Mouse (Mus musculus): ENCODE data around the gene Vmn2r85. TPM values are rescaled to one million over a fixed set of nuclear protein-coding genes. Genes with fewer than 3 reads are reported as not detected.

The Vmn2r85 gene
- polyA plus RNA-seq, 1 experiment from 2014 or later, result not detected

- H3K4me3 ChIP-seq (replicated peaks), result no peak overlapping the region
- WGBS, result 57% methylated on average over 1 of the region's 1 CpGs
- no peaks in the 10 kb centered on the region for H3K27me3 ChIP-seq (replicated peaks)
- no peak overlapping the region for H3K9ac ChIP-seq
- H3K27ac ChIP-seq, result no peak overlapping the region
- H3K4me2 ChIP-seq (replicated peaks), result no peak overlapping the region
- no peaks in the 10 kb centered on the region for H3K9me3 ChIP-seq
- no peaks in the 10 kb centered on the region for H3K4me1 ChIP-seq (replicated peaks)
- no peak for ATAC-seq
- H3K36me3 ChIP-seq, result no peaks in the 10 kb centered on the region
Observed at GRCm38 (mm10) chr10:130371644-130372043, 57.9 kb downstream of the Vmn2r85 start.

GRCm38 (mm10) chr10:130370005-130370682, 59.4 kb downstream of the Vmn2r85 start:
- Histone ChIP-seq H3K36me3 (no peaks in the 10 kb centered on the region), H3K27me3 (replicated peaks) (no peaks in the 10 kb centered on the region), H3K4me3 (replicated peaks) (no peak overlapping the region), H3K27ac (no peak overlapping the region), H3K4me2 (replicated peaks) (no peak overlapping the region), H3K9me3 (no peaks in the 10 kb centered on the region), H3K9ac (no peak overlapping the region), H3K4me1 (replicated peaks) (no peaks in the 10 kb centered on the region)
- WGBS, result 88% methylated on average over 2 of the region's 2 CpGs
- ATAC-seq, result no peak

GRCm38 (mm10) chr10:130368384-130368783, 61.1 kb downstream of the Vmn2r85 start:
- no peak for ATAC-seq
- no peaks in the 10 kb centered on the region for H3K27me3 ChIP-seq (replicated peaks)

GRCm38 (mm10) chr10:130364766-130365165, 64.7 kb downstream of the Vmn2r85 start:
- H3K4me2 ChIP-seq (replicated peaks), result no peak overlapping the region
- H3K4me3 ChIP-seq (replicated peaks), result no peak overlapping the region
- no peaks in the 10 kb centered on the region for H3K27me3 ChIP-seq (replicated peaks)
- no peaks in the 10 kb centered on the region for H3K36me3 ChIP-seq
- H3K4me1 ChIP-seq (replicated peaks), result no peaks in the 10 kb centered on the region
- no peak overlapping the region for H3K27ac ChIP-seq
- no peaks in the 10 kb centered on the region for H3K9me3 ChIP-seq
- H3K9ac ChIP-seq, result no peak overlapping the region
- no peak for ATAC-seq

More at GRCm38 (mm10) chr10:130368384-130368783, 61.1 kb downstream of the Vmn2r85 start:
- no peak overlapping the region for H3K9ac ChIP-seq
- H3K4me2 ChIP-seq (replicated peaks), result no peak overlapping the region
- H3K27ac ChIP-seq, result no peak overlapping the region
- H3K4me3 ChIP-seq (replicated peaks), result no peak overlapping the region
- H3K4me1 ChIP-seq (replicated peaks), result no peaks in the 10 kb centered on the region
- no peaks in the 10 kb centered on the region for H3K9me3 ChIP-seq
- H3K36me3 ChIP-seq, result no peaks in the 10 kb centered on the region

Other genes starting within 250 kb of the Vmn2r85 start
- not detected in 2 replicates for gene Olfr826, start 245.5 kb downstream of the Vmn2r85 start, polyA plus RNA-seq (2015; fragmentation: Nextera tagmentation; extraction: Ambion mirVana)
- gene Olfr827, start 215.3 kb downstream of the Vmn2r85 start, polyA plus RNA-seq (2015; fragmentation: Nextera tagmentation; extraction: Ambion mirVana), result not detected in 2 replicates
- gene Neurod4, start 149.5 kb downstream of the Vmn2r85 start, polyA plus RNA-seq (2015; fragmentation: Nextera tagmentation; extraction: Ambion mirVana), result 0.04 and 0.05 TPM in 2 replicates
- gene Tespa1, start 106.8 kb downstream of the Vmn2r85 start, polyA plus RNA-seq (2015; fragmentation: Nextera tagmentation; extraction: Ambion mirVana), result 1.2 and 1.3 TPM in 2 replicates
- gene Vmn2r84, start 35.4 kb downstream of the Vmn2r85 start, polyA plus RNA-seq (2015; fragmentation: Nextera tagmentation; extraction: Ambion mirVana), result not detected in 2 replicates
- not detected in 2 replicates for gene Vmn2r86, start 26.3 kb upstream of the Vmn2r85 start, polyA plus RNA-seq (2015; fragmentation: Nextera tagmentation; extraction: Ambion mirVana)
- gene Vmn2r87, start 67.7 kb upstream of the Vmn2r85 start, polyA plus RNA-seq (2015; fragmentation: Nextera tagmentation; extraction: Ambion mirVana), result not detected in 2 replicates